Mouse (Mus musculus) lung, adult 2 months (tissue): ENCODE results near the gene Anxa1.

Experiments
- CTCF ChIP-seq: fragments of 200-500 bp; IDR thresholded peaks from 2 replicates; pipeline ENCODE4 v1.5.1; 2011; ENCODE audit warnings: mild to moderate bottlenecking, low read length, control low read depth; ENCODE audit not compliant: insufficient read depth
- POLR2A ChIP-seq: fragments of 200-500 bp; IDR thresholded peaks from 2 replicates; pipeline ENCODE4 v1.6.1; 2011; ENCODE audit warnings: low read depth, mild to moderate bottlenecking, control low read depth, low read length, borderline replicate concordance; ENCODE audit errors: extremely low read depth

- TF ChIP-seq POLR2A: no peak
- TF ChIP-seq CTCF: no peak
These were observed 12.5 kb upstream of the Anxa1 start for GRCm38 (mm10) chr19:20403219-20403618.
